Mouse (Mus musculus) hindbrain, embryonic 13.5 days (tissue): ENCODE measurements around the gene Stat3. TPM values are rescaled to one million over a fixed set of nuclear protein-coding genes. Genes with fewer than 3 reads are reported as not detected.
A peak's percentile ranks its signal among the peaks of the same experiment; 100 is the strongest.

Experiments
- ATAC-seq: fragments of 200-750 bp; cut with Nextera tagmentation; 2 replicates; pipeline ENCODE4 v1.8.0; 2017; ENCODE audit warnings: moderate TSS enrichment; ENCODE audit not compliant: low FRiP score
- H3K27ac ChIP-seq: fragments of 300-500 bp; sonication (generic); 2 replicates; pipeline ENCODE4 v1.5.1; 2015; ENCODE audit warnings: inconsistent platforms, mild to moderate bottlenecking, moderate library complexity
- H3K27me3 ChIP-seq: fragments of 300-500 bp; sonication (generic); 2 replicates; pipeline ENCODE4 v1.6.1; 2015; ENCODE audit warnings: mild to moderate bottlenecking, inconsistent platforms
- H3K36me3 ChIP-seq: fragments of 300-500 bp; sonication (generic); 2 replicates; pipeline ENCODE4 v1.6.1; 2015; ENCODE audit warnings: mild to moderate bottlenecking, inconsistent platforms
- H3K4me1 ChIP-seq: fragments of 300-500 bp; sonication (generic); replicated peaks from 2 replicates; pipeline ENCODE4 v1.6.1; 2015; ENCODE audit warnings: inconsistent platforms
- H3K4me2 ChIP-seq: fragments of 300-500 bp; sonication (generic); 2 replicates; pipeline ENCODE4 v1.6.1; 2015; ENCODE audit warnings: inconsistent platforms, mild to moderate bottlenecking, moderate library complexity
- H3K4me3 ChIP-seq: fragments of 300-500 bp; sonication (generic); 2 replicates; pipeline ENCODE4 v1.5.1; 2015; ENCODE audit warnings: mild to moderate bottlenecking, inconsistent platforms
- H3K9ac ChIP-seq: fragments of 300-500 bp; sonication (generic); 2 replicates; pipeline ENCODE4 v1.6.1; 2015; ENCODE audit warnings: mild to moderate bottlenecking, inconsistent platforms
- H3K9me3 ChIP-seq: fragments of 300-500 bp; sonication (generic); 2 replicates; pipeline ENCODE4 v1.6.1; 2016; ENCODE audit warnings: inconsistent platforms
- WGBS: fragments of 180-500 bp; shearing (Covaris S2); methylation state at CpG from one replicate; pipeline ENCODE4 v1.1.7; 2015; 5-methylcytosine and 5-hydroxymethylcytosine counted together
- polyA plus RNA-seq: library from polyadenylated mRNA; unstranded; fragments of >200 nt; fragmentation: Nextera tagmentation; extraction: Ambion mirVana; gene quantifications from 2 replicates; pipeline ENCODE4 v1.2.1, GENCODE M21; 2015

Gene Stat3
- polyA plus RNA-seq, 1 experiment from 2014 or later, result 53.3 TPM

- WGBS, result 65% methylated on average over 4 of the region's 4 CpGs
- Histone ChIP-seq H3K27me3 (0 out of 2 replicates have a peak, but pooled peaks cover 1% of the 10 kb centered on the region), H3K27ac (no peak overlapping the region; the same call in 1 of the 2 replicates), H3K4me3 (peak overlapping the region; percentile 95; the same call in 1 of the 2 replicates), H3K4me1 (peaks cover 31% of the 10 kb centered on the region), H3K9me3 (no peaks in the 10 kb centered on the region), H3K36me3 (no peaks in the 10 kb centered on the region), H3K4me2 (peak overlapping the region; percentile 74), H3K9ac (no peak overlapping the region)
- no peak for ATAC-seq
Observed at GRCm38 (mm10) chr11:100937295-100937694, 2.0 kb downstream of the Stat3 start.

GRCm38 (mm10) chr11:100935373-100936355 lies 3.7 kb downstream of the Stat3 start:
- no peaks in the 10 kb centered on the region for H3K9me3 ChIP-seq
- H3K27me3 ChIP-seq, result no peaks in the 10 kb centered on the region
- ATAC-seq, result no peak
- H3K9ac ChIP-seq, result no peak overlapping the region
- 89% methylated on average over 8 of the region's 8 CpGs for WGBS
- H3K4me1 ChIP-seq, result peaks cover 38% of the 10 kb centered on the region
- no peak overlapping the region for H3K4me3 ChIP-seq
- no peaks in the 10 kb centered on the region for H3K36me3 ChIP-seq
- H3K27ac ChIP-seq, result no peak overlapping the region
- no peak overlapping the region for H3K4me2 ChIP-seq

GRCm38 (mm10) chr11:100931254-100931921 lies 8.0 kb downstream of the Stat3 start:
- Histone ChIP-seq H3K36me3 (no peaks in the 10 kb centered on the region), H3K9me3 (no peaks in the 10 kb centered on the region), H3K9ac (no peak overlapping the region), H3K4me3 (no peak overlapping the region), H3K27me3 (no peaks in the 10 kb centered on the region), H3K4me2 (no peak overlapping the region), H3K27ac (no peak overlapping the region), H3K4me1 (peaks cover 10% of the 10 kb centered on the region; the same call in 1 of the 2 replicates)
- ATAC-seq, result no peak
- 74% methylated on average over 12 of the region's 12 CpGs for WGBS

GRCm38 (mm10) chr11:100930611-100931010 lies 8.7 kb downstream of the Stat3 start:
- Histone ChIP-seq H3K27ac (no peak overlapping the region), H3K9ac (no peak overlapping the region), H3K4me2 (no peak overlapping the region), H3K9me3 (no peaks in the 10 kb centered on the region), H3K4me1 (peaks cover 8% of the 10 kb centered on the region; the same call in 1 of the 2 replicates), H3K4me3 (no peak overlapping the region), H3K27me3 (no peaks in the 10 kb centered on the region), H3K36me3 (no peaks in the 10 kb centered on the region)
- WGBS, result 80% methylated on average over 7 of the region's 7 CpGs
- no peak for ATAC-seq

GRCm38 (mm10) chr11:100927386-100927785 lies 12.0 kb downstream of the Stat3 start:
- 92% methylated on average over 3 of the region's 3 CpGs for WGBS
- H3K4me3 ChIP-seq, result no peak overlapping the region
- H3K4me2 ChIP-seq, result no peak overlapping the region
- H3K4me1 ChIP-seq, result peaks cover 8% of the 10 kb centered on the region; the same call in 1 of the 2 replicates
- H3K36me3 ChIP-seq, result no peaks in the 10 kb centered on the region
- H3K9ac ChIP-seq, result no peak overlapping the region
- H3K27me3 ChIP-seq, result no peaks in the 10 kb centered on the region
- no peaks in the 10 kb centered on the region for H3K9me3 ChIP-seq
- no peak overlapping the region for H3K27ac ChIP-seq
- ATAC-seq, result no peak

DNA sequence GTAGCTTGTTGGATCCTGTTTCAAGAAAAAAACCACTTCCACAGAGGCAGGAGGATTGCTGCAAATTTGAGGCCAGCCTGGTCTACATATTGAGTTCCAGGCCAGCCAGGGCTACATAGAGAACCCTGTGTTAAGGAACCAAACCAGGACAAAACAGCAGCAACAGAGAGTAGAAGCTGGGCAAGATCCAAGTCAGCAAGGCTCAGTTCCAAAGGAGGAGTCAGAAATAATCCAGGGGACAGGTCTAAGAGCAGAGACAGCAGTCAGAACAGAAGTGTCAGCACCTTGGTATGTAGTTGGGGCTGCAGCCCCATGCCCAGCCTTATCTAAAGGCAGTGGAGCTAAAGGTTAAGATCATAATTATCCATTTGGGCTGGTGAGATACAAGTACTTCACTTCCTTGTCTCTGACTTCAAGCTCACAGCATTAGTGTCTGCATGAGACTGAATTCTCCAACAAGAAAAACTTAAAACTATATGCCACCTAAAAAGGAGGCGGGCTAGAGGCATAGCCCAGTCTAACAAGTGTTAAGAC lies 14.9 kb downstream of the Stat3 start:
- H3K4me3 ChIP-seq, result no peak overlapping the region
- H3K9ac ChIP-seq, result no peak overlapping the region
- H3K4me1 ChIP-seq, result no peaks in the 10 kb centered on the region
- 83% methylated on average over 1 of the region's 1 CpGs for WGBS
- no peak overlapping the region for H3K4me2 ChIP-seq
- no peak overlapping the region for H3K27ac ChIP-seq
- H3K27me3 ChIP-seq, result no peaks in the 10 kb centered on the region
- no peaks in the 10 kb centered on the region for H3K9me3 ChIP-seq
- no peak for ATAC-seq
- no peaks in the 10 kb centered on the region for H3K36me3 ChIP-seq

- WGBS, result 90% methylated on average over 4 of the region's 4 CpGs
- ATAC-seq, result no peak
- H3K4me3 ChIP-seq, result no peak overlapping the region
- H3K9me3 ChIP-seq, result no peaks in the 10 kb centered on the region
- H3K4me2 ChIP-seq, result no peak overlapping the region
- no peaks in the 10 kb centered on the region for H3K4me1 ChIP-seq
- no peak overlapping the region for H3K9ac ChIP-seq
- H3K27ac ChIP-seq, result no peak overlapping the region
- no peaks in the 10 kb centered on the region for H3K27me3 ChIP-seq
- peaks cover 3% of the 10 kb centered on the region; the same call in 1 of the 2 replicates for H3K36me3 ChIP-seq
Observed at GRCm38 (mm10) chr11:100920887-100921624, 18.3 kb downstream of the Stat3 start.

DNA sequence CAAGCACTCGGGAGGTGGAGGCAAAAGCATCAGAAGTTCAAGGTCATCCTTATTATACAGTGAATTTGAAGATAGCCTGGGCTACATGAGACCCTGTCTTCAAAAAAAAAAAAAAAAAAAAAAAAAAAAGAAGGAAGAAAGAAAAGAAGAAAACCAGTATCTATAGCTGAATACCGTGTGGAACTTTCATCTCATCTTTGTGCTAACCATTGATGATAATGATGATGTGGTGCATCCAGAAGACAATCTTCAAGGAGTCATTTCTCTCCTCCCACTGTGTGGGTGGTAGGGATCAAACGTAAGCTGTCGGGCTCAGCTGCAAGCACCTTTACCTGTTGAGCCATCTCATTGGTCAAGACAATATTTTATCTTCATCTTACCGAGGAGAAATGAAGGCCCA lies 21.3 kb downstream of the Stat3 start:
- no peak for ATAC-seq
- H3K4me2 ChIP-seq, result no peak overlapping the region
- peaks cover 3% of the 10 kb centered on the region; the same call in 1 of the 2 replicates for H3K36me3 ChIP-seq
- WGBS, result 94% methylated on average over 5 of the region's 5 CpGs
- no peaks in the 10 kb centered on the region for H3K9me3 ChIP-seq
- no peak overlapping the region for H3K4me3 ChIP-seq
- no peak overlapping the region for H3K9ac ChIP-seq
- H3K27ac ChIP-seq, result no peak overlapping the region
- H3K4me1 ChIP-seq, result no peaks in the 10 kb centered on the region
- H3K27me3 ChIP-seq, result no peaks in the 10 kb centered on the region

GRCm38 (mm10) chr11:100916432-100916971 lies 22.8 kb downstream of the Stat3 start:
- Histone ChIP-seq H3K36me3 (peaks cover 3% of the 10 kb centered on the region; the same call in 1 of the 2 replicates), H3K4me3 (no peak overlapping the region), H3K9ac (no peak overlapping the region), H3K4me1 (no peaks in the 10 kb centered on the region), H3K4me2 (no peak overlapping the region), H3K27me3 (no peaks in the 10 kb centered on the region), H3K9me3 (no peaks in the 10 kb centered on the region), H3K27ac (no peak overlapping the region)
- WGBS, result 93% methylated on average over 4 of the region's 4 CpGs
- ATAC-seq, result no peak

DNA sequence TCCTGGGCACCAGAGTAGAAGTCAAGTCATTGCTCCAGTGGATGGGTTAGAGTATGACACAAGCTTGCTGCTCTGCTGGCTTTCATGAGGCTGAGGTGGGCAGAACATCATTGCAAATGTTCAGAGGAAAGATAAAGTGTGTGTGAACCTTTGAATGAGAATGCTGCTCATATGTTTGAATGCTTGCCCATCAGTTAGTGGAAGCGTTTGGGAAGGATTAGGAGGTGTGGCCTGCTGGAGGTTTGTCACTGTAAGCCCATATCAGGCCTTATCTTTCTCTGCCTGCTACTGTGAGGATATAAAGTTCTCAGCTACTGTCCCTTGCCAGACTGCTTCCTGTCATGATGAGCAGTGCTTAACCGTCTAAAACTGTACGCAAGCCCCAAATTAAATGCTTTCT lies 24.3 kb downstream of the Stat3 start:
- Histone ChIP-seq H3K4me3 (no peak overlapping the region), H3K4me2 (no peak overlapping the region), H3K27ac (no peak overlapping the region), H3K36me3 (peaks cover 11% of the 10 kb centered on the region), H3K4me1 (no peaks in the 10 kb centered on the region), H3K9ac (no peak overlapping the region), H3K27me3 (no peaks in the 10 kb centered on the region), H3K9me3 (no peaks in the 10 kb centered on the region)
- no peak for ATAC-seq
- WGBS, result 97% methylated on average over 3 of the region's 3 CpGs

DNA sequence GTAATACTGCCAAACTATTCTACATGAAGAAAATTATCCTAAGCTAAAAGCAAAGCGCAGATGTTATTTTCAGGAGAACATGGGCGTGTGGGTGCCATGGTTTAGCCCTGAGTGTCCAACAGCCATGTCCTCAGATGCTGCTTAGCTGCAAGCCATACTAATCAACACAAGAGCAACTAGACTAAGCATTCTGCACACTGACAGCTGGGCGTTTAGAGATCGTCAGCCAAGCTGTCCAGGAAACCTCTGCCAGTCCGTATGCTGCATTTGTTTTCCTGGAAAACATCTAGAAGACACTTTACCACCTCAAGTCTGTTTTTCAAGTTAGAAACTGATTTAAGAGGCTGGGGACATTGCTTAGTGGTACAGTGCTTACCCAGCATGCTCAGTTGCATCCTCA lies 24.9 kb downstream of the Stat3 start:
- Histone ChIP-seq H3K36me3 (peaks cover 15% of the 10 kb centered on the region), H3K4me1 (no peaks in the 10 kb centered on the region), H3K27me3 (no peaks in the 10 kb centered on the region), H3K9ac (no peak overlapping the region), H3K9me3 (no peaks in the 10 kb centered on the region), H3K4me3 (no peak overlapping the region), H3K4me2 (no peak overlapping the region), H3K27ac (no peak overlapping the region)
- ATAC-seq, result no peak
- 89% methylated on average over 5 of the region's 5 CpGs for WGBS
